Mouse (Mus musculus): ENCODE results near the gene Enkur.

GRCm38 (mm10) chr2:21142616-21143015, 62.5 kb downstream of the Enkur start:
- TF ChIP-seq CTCF (IDR thresholded peaks at IDR 0.05; ENCODE audit: low read depth, low read length) (no peak), POLR2A (IDR thresholded peaks at IDR 0.05; ENCODE audit: extremely low read depth, insufficient read depth, low read length) (no peak)

All from liver, adult 2 months (tissue).